Mouse (Mus musculus): ENCODE data around the gene Syngr2.

DNA sequence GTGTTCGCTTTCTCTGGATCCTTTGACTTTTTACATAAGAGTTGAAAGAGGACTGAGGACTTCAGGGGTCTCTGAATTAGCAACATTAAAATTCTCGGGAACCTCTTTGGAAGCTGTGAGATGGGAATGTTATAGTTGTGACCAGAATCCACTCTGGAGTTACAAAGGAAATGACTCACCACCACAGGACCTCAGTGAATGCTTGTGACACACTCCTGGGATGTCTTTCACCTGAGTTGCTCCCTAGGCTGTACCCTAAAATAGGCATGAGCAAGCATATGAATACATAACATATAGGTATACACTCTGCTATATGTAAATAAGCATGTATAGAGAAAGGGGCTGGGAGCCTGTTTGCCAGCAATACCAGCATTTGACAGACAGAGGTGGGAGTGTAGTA, 34.0 kb downstream of the Syngr2 start:
- no peak for TF ChIP-seq POLR2A (IDR thresholded peaks at IDR 0.05; ENCODE audit: low read depth, low read length)
- no peak for TF ChIP-seq CTCF (conservative IDR thresholded peaks at IDR 0.05; ENCODE audit: insufficient read depth, insufficient read length, low read depth, low read length)
